In genomic region chr8:91383811-91384210, GRCm38 (mm10) we compare ENCODE assay signal across 18 mouse cellular contexts.
DNase-seq lines count a peak whose midpoint lies in the region; ATAC-seq lines count a peak whose summit lies in the region.
"Had no signal": no experiment of that assay in that cellular context is flagged by ENCODE, and none has a peak within 500 bp of the region (broad histone marks: within the 10 kb centered on the region; RNA-seq: fewer than 3 reads in every experiment).

No protein-coding gene starts in this region.

- peaks cover 39% of the 10 kb centered on the region for H3K4me1 ChIP-seq in hindbrain, embryonic 13.5 days (replicated peaks)
- peaks cover 5% of the 10 kb centered on the region for H3K4me1 ChIP-seq in hindbrain, embryonic 11.5 days (replicated peaks; ENCODE audit: control insufficient read depth, insufficient read depth, low read length)
- H3K4me1 ChIP-seq in midbrain, embryonic 10.5 days: peaks cover 71% of the 10 kb centered on the region
- H3K4me1 ChIP-seq in midbrain, embryonic 11.5 days (ENCODE audit: control insufficient read depth, insufficient read depth, low read length): peaks cover 26% of the 10 kb centered on the region
- peaks cover 57% of the 10 kb centered on the region for H3K4me1 ChIP-seq in embryonic facial prominence, embryonic 13.5 days
- H3K4me1 ChIP-seq in kidney, embryonic 16.5 days (ENCODE audit: insufficient read depth, low read length): peaks cover 32% of the 10 kb centered on the region

- H3K4me3 ChIP-seq in hindbrain, embryonic 13.5 days: no peak overlapping the region
- no peak overlapping the region for H3K4me3 ChIP-seq in hindbrain, embryonic 11.5 days (ENCODE audit: low read depth, low read length)
- H3K4me3 ChIP-seq in midbrain, embryonic 10.5 days: no peak overlapping the region
- no peak overlapping the region for H3K4me3 ChIP-seq in midbrain, embryonic 11.5 days (ENCODE audit: low read depth, low read length)
- H3K4me3 ChIP-seq in embryonic facial prominence, embryonic 13.5 days: no peak overlapping the region
- H3K4me3 ChIP-seq in kidney, embryonic 16.5 days (ENCODE audit: low read length): no peak overlapping the region
- H3K4me3 ChIP-seq: erythroblast, embryonic 14.5 days; left cerebral cortex, adult 2 months; limb, embryonic 13.5 days had no signal

- ATAC-seq in hindbrain, embryonic 13.5 days (ENCODE audit: low FRiP score): no peak
- no peak for ATAC-seq in hindbrain, embryonic 11.5 days (ENCODE audit: low FRiP score)
- no peak for ATAC-seq in midbrain, embryonic 11.5 days (ENCODE audit: low FRiP score)
- ATAC-seq in embryonic facial prominence, embryonic 13.5 days (ENCODE audit: insufficient number of reproducible peaks, insufficient read depth, low FRiP score, low TSS enrichment, low read depth): no peak
- no peak for ATAC-seq in kidney, embryonic 16.5 days (ENCODE audit: low FRiP score, low TSS enrichment)

- H3K36me3 ChIP-seq in hindbrain, embryonic 13.5 days: no peaks in the 10 kb centered on the region
- H3K36me3 ChIP-seq in hindbrain, embryonic 11.5 days (ENCODE audit: control insufficient read depth, insufficient read depth, low read length): no peaks in the 10 kb centered on the region
- no peaks in the 10 kb centered on the region for H3K36me3 ChIP-seq in midbrain, embryonic 10.5 days
- H3K36me3 ChIP-seq in midbrain, embryonic 11.5 days (ENCODE audit: control insufficient read depth, insufficient read depth, low read length): no peaks in the 10 kb centered on the region
- H3K36me3 ChIP-seq in embryonic facial prominence, embryonic 13.5 days: no peaks in the 10 kb centered on the region
- H3K36me3 ChIP-seq in kidney, embryonic 16.5 days (ENCODE audit: insufficient read depth, low read length): no peaks in the 10 kb centered on the region

- no peak for DNase-seq in hindbrain, embryonic 11.5 days (ENCODE audit: low spot score)
- DNase-seq in midbrain, embryonic 10.5 days (ENCODE audit: low spot score): no peak
- no peak for DNase-seq in midbrain, embryonic 11.5 days (ENCODE audit: low spot score, missing footprints)
- DNase-seq in gonadal fat pad, adult 2 months (ENCODE audit: low read depth): peak; percentile 51
- no peak for DNase-seq in spleen, postnatal 4 days (ENCODE audit: low spot score in 2 of 2)
- DNase-seq: adrenal gland, postnatal 25 days; cerebellum, postnatal 25 days; heart, postnatal 36 days; kidney, adult 11 months; kidney, postnatal 4 days; right cerebral cortex, postnatal 4 days; thymus, postnatal 25 days had no signal

- no peaks in the 10 kb centered on the region for H3K9me3 ChIP-seq in hindbrain, embryonic 13.5 days
- H3K9me3 ChIP-seq in hindbrain, embryonic 11.5 days (ENCODE audit: control insufficient read depth, low read length): no peaks in the 10 kb centered on the region
- H3K9me3 ChIP-seq in midbrain, embryonic 10.5 days (replicated peaks): no peaks in the 10 kb centered on the region
- no peaks in the 10 kb centered on the region for H3K9me3 ChIP-seq in midbrain, embryonic 11.5 days (ENCODE audit: control insufficient read depth, low read length)
- no peaks in the 10 kb centered on the region for H3K9me3 ChIP-seq in embryonic facial prominence, embryonic 13.5 days
- H3K9me3 ChIP-seq in kidney, embryonic 16.5 days (ENCODE audit: low read length): no peaks in the 10 kb centered on the region
- H3K9me3 ChIP-seq: limb, embryonic 13.5 days had no signal

- 0 out of 2 replicates have a peak overlapping the region, but pooled peaks have one; percentile 30 for H3K27ac ChIP-seq in hindbrain, embryonic 13.5 days
- H3K27ac ChIP-seq in hindbrain, embryonic 11.5 days (ENCODE audit: low read depth, low read length): no peak overlapping the region
- H3K27ac ChIP-seq in midbrain, embryonic 10.5 days (replicated peaks): peak overlapping the region; percentile 59; the same call in 1 of the 2 replicates
- H3K27ac ChIP-seq in midbrain, embryonic 11.5 days (ENCODE audit: low read depth, low read length): no peak overlapping the region
- peak overlapping the region; percentile 28; the same call in 1 of the 2 replicates for H3K27ac ChIP-seq in embryonic facial prominence, embryonic 13.5 days
- no peak overlapping the region for H3K27ac ChIP-seq in kidney, embryonic 16.5 days (ENCODE audit: low read length)
- H3K27ac ChIP-seq: limb, embryonic 13.5 days had no signal

- peaks cover 8% of the 10 kb centered on the region for H3K27me3 ChIP-seq in hindbrain, embryonic 13.5 days
- no peaks in the 10 kb centered on the region for H3K27me3 ChIP-seq in hindbrain, embryonic 11.5 days (ENCODE audit: control insufficient read depth, insufficient read depth, low read length)
- H3K27me3 ChIP-seq in midbrain, embryonic 10.5 days (ENCODE audit: low read depth, poor library complexity, severe bottlenecking): peaks cover 24% of the 10 kb centered on the region
- no peaks in the 10 kb centered on the region for H3K27me3 ChIP-seq in midbrain, embryonic 11.5 days (ENCODE audit: control insufficient read depth, insufficient read depth, low read length)
- no peaks in the 10 kb centered on the region for H3K27me3 ChIP-seq in embryonic facial prominence, embryonic 13.5 days
- H3K27me3 ChIP-seq in kidney, embryonic 16.5 days (ENCODE audit: insufficient read depth, low read length): no peaks in the 10 kb centered on the region
- H3K27me3 ChIP-seq: limb, embryonic 13.5 days had no signal

- H3K9ac ChIP-seq in hindbrain, embryonic 13.5 days: no peak overlapping the region
- H3K9ac ChIP-seq in hindbrain, embryonic 11.5 days (ENCODE audit: low read depth, low read length): no peak overlapping the region
- H3K9ac ChIP-seq in midbrain, embryonic 11.5 days (ENCODE audit: low read length): no peak overlapping the region
- H3K9ac ChIP-seq in embryonic facial prominence, embryonic 13.5 days: no peak overlapping the region
- H3K9ac ChIP-seq in kidney, embryonic 16.5 days (replicated peaks; ENCODE audit: low read length): no peak overlapping the region
- H3K9ac ChIP-seq: limb, embryonic 13.5 days had no signal

- no peak overlapping the region for H3K4me2 ChIP-seq in hindbrain, embryonic 13.5 days
- H3K4me2 ChIP-seq in hindbrain, embryonic 11.5 days (replicated peaks; ENCODE audit: low read depth, low read length): no peak overlapping the region
- no peak overlapping the region for H3K4me2 ChIP-seq in midbrain, embryonic 11.5 days
- H3K4me2 ChIP-seq in embryonic facial prominence, embryonic 13.5 days: peak overlapping the region; percentile 11; the same call in 1 of the 2 replicates
- H3K4me2 ChIP-seq in kidney, embryonic 16.5 days (replicated peaks; ENCODE audit: low read depth, low read length): no peak overlapping the region
- H3K4me2 ChIP-seq: limb, embryonic 13.5 days had no signal

- WGBS in hindbrain, embryonic 13.5 days: 44% methylated on average over 11 of the region's 11 CpGs
- WGBS in hindbrain, embryonic 11.5 days: 61% methylated on average over 11 of the region's 11 CpGs
- 31% methylated on average over 11 of the region's 11 CpGs for whole genome bisulfite sequencing in midbrain, embryonic 10.5 days
- 45% methylated on average over 11 of the region's 11 CpGs for WGBS in midbrain, embryonic 11.5 days
- 37% methylated on average over 11 of the region's 11 CpGs for WGBS in embryonic facial prominence, embryonic 13.5 days
- 78% methylated on average over 11 of the region's 11 CpGs for WGBS in kidney, embryonic 16.5 days

Comparison
In these comparisons a context has a peak if more than half of its experiments do, and no peak if none do; other contexts are left out.
1. H3K27ac ChIP-seq: peak in hindbrain, embryonic 13.5 days (single experiment), midbrain, embryonic 10.5 days (single experiment) and embryonic facial prominence, embryonic 13.5 days (single experiment); none in hindbrain, embryonic 11.5 days (single experiment), midbrain, embryonic 11.5 days (single experiment) and kidney, embryonic 16.5 days (single experiment).